Mouse (Mus musculus) liver, adult 2 months (tissue): ENCODE results near the gene Adh5.

Experiments
- CTCF ChIP-seq: fragments of 200-500 bp; IDR thresholded peaks from 2 replicates; pipeline ENCODE4 v1.5.1; 2011; ENCODE audit warnings: low read depth, low read length, control low read depth
- POLR2A ChIP-seq: fragments of 200-500 bp; IDR thresholded peaks from 2 replicates; pipeline ENCODE4 v1.6.1; 2011; ENCODE audit warnings: low read length, control low read depth; ENCODE audit not compliant: insufficient read depth; ENCODE audit errors: extremely low read depth

DNA sequence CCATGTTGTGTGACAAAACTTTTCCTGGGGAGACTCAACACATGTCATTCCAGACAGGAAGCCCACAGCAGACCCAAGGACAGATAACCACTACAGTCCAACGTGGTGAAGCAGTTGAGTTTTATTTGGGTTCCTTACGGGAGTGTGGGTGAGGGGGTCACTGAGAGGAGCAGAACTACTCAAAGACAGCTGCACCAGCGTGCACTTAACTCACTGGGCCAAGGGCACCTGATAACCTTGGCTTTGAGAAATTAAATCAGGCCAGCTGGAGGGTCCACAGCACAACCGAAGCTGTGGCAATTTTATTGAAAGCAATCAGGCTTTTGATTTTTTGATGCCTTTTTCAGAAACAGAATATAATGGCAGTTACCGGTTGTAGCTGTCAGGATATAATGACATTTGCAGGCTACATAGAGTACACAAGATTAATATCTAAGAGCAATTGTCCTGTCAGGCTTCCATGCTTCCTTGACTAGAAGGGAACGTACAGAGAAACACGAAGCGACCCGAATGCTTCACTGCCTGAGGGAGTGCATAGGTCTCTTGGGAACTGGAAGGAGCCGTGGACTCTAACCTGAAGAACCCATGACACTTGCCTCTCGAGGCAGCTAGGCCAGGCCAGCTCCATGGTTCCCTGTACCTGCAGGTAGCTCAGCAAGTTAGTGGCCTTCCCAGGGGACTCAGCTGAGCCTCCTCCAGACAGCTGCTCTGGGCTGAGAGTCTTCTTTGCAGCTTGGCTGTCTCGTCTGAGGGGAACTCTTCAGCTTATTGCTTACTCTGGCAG lies 5.4 kb downstream of the Adh5 start:
- TF ChIP-seq CTCF = no peak
- no peak for TF ChIP-seq POLR2A
